Mouse (Mus musculus): ENCODE results near the gene Sp9. TPM values are rescaled to one million over a fixed set of nuclear protein-coding genes. Genes with fewer than 3 reads are reported as not detected.

Gene Sp9
- polyA plus RNA-seq, 1 experiment from 2014 or later = not detected

DNA sequence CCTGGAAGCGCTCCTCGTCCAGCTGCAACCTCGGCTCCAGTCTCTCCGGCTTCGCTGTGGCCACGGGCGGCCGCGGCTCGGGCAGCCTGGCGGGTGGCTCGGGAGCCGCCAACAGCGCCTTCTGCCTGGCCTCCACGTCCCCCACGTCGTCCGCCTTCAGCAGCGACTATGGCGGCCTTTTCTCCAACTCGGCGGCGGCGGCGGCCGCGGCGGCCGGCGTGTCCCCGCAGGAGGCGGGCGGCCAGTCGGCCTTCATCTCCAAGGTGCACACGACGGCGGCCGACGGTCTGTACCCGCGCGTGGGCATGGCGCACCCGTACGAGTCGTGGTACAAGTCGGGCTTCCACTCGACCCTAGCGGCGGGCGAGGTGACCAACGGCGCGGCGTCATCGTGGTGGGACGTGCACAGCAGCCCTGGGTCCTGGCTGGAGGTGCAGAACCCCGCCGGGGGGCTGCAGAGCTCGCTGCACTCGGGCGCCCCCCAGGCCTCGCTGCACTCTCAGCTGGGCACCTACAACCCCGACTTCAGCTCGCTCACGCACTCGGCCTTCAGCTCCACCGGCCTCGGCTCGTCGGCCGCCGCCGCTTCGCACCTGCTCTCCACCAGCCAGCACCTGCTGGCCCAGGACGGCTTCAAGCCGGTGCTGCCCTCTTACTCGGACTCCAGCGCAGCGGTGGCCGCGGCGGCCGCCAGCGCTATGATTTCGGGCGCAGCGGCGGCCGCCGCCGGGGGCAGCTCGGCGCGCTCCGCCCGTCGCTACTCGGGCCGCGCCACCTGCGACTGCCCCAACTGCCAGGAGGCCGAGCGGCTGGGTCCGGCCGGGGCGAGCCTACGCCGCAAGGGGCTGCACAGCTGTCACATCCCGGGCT is 1.8 kb downstream of the Sp9 start:
- Histone ChIP-seq H3K27me3 (replicated peaks; ENCODE audit: insufficient read depth, low read length) (peaks cover 62% of the 10 kb centered on the region), H3K36me3 (ENCODE audit: insufficient read depth, low read length) (no peaks in the 10 kb centered on the region), H3K4me3 (ENCODE audit: low read depth, low read length) (peak overlapping the region; percentile 37), H3K4me1 (ENCODE audit: insufficient read depth, low read depth, low read length) (peaks cover 14% of the 10 kb centered on the region; the same call in 1 of the 2 replicates), H3K27ac (ENCODE audit: low read length) (no peak overlapping the region), H3K9ac (replicated peaks; ENCODE audit: low read depth) (no peak overlapping the region), H3K9me3 (ENCODE audit: low read length) (no peaks in the 10 kb centered on the region), H3K4me2 (replicated peaks; ENCODE audit: low read depth, low read length) (peak overlapping the region; percentile 61)
- no peak for DNase-seq (ENCODE audit: low spot score)
- ATAC-seq = peak; percentile 23
- WGBS = under 1% methylated on average over 78 of the region's 110 CpGs
- TF ChIP-seq EP300 (IDR thresholded peaks at IDR 0.05) = no peak

DNA sequence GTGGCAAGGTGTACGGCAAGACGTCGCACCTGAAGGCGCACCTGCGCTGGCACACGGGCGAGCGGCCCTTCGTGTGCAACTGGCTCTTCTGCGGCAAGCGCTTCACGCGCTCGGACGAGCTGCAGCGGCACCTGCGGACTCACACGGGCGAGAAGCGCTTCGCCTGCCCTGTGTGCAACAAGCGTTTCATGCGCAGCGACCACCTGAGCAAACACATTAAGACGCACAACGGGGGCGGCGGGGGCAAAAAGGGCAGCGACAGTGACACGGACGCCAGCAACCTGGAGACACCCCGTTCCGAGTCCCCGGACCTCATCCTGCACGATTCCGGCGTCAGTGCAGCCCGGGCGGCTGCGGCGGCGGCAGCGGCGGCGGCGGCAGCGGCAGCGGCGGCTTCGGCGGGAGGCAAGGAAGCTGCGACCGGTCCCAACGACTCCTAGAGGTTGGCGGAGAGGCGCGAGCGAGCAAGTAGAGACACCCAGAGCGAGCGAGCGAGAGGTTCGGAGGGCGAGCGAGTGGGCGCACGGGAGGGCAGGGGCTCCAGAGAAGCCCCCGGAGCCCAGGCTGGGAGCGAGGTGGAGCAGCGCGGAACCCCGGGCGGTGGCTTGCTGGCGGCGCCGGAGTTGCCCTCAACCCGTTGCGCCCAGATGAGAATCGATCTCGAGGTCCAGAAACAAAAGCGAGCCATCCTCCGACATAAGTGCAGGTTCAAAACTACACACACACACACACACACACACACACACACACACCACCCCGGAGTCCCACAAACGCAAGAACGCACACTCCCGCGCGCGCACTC is 2.6 kb downstream of the Sp9 start:
- Histone ChIP-seq H3K36me3 (ENCODE audit: insufficient read depth, low read length) (no peaks in the 10 kb centered on the region), H3K9ac (replicated peaks; ENCODE audit: low read depth) (no peak overlapping the region), H3K4me3 (ENCODE audit: low read depth, low read length) (peak overlapping the region; percentile 37), H3K27ac (ENCODE audit: low read length) (no peak overlapping the region), H3K9me3 (ENCODE audit: low read length) (no peaks in the 10 kb centered on the region), H3K27me3 (replicated peaks; ENCODE audit: insufficient read depth, low read length) (peaks cover 70% of the 10 kb centered on the region), H3K4me1 (ENCODE audit: insufficient read depth, low read depth, low read length) (peaks cover 14% of the 10 kb centered on the region; the same call in 1 of the 2 replicates), H3K4me2 (replicated peaks; ENCODE audit: low read depth, low read length) (peak overlapping the region; percentile 61)
- ATAC-seq (peak; percentile 23), DNase-seq (ENCODE audit: low spot score) (peak; percentile 31)
- WGBS = under 1% methylated on average over 65 of the region's 88 CpGs
- no peak for TF ChIP-seq CTCF (IDR thresholded peaks at IDR 0.05)
- no peak for TF ChIP-seq EP300 (IDR thresholded peaks at IDR 0.05)

GRCm38 (mm10) chr2:73275261-73276040 is 3.7 kb downstream of the Sp9 start:
- H3K4me3 ChIP-seq (ENCODE audit: low read depth, low read length) = no peak overlapping the region
- ATAC-seq (no peak), DNase-seq (ENCODE audit: low spot score) (peak; percentile 23)
- H3K9ac ChIP-seq (replicated peaks; ENCODE audit: low read depth) = no peak overlapping the region
- no peaks in the 10 kb centered on the region for H3K9me3 ChIP-seq (ENCODE audit: low read length)
- no peak overlapping the region for H3K4me2 ChIP-seq (replicated peaks; ENCODE audit: low read depth, low read length)
- WGBS = 15% methylated on average over 8 of the region's 8 CpGs
- no peaks in the 10 kb centered on the region for H3K36me3 ChIP-seq (ENCODE audit: insufficient read depth, low read length)
- H3K4me1 ChIP-seq (ENCODE audit: insufficient read depth, low read depth, low read length) = peaks cover 14% of the 10 kb centered on the region; the same call in 1 of the 2 replicates
- TF ChIP-seq EP300 (IDR thresholded peaks at IDR 0.05) = no peak
- no peak for TF ChIP-seq CTCF (IDR thresholded peaks at IDR 0.05)
- H3K27ac ChIP-seq (ENCODE audit: low read length) = no peak overlapping the region
- H3K27me3 ChIP-seq (replicated peaks; ENCODE audit: insufficient read depth, low read length) = peaks cover 71% of the 10 kb centered on the region

- no peak for DNase-seq (ENCODE audit: low spot score)
- Histone ChIP-seq H3K4me3 (ENCODE audit: low read depth, low read length) (no peak overlapping the region), H3K4me1 (ENCODE audit: insufficient read depth, low read depth, low read length) (peaks cover 14% of the 10 kb centered on the region; the same call in 1 of the 2 replicates)
Observed at GRCm38 (mm10) chr2:73276141-73276571, 4.4 kb downstream of the Sp9 start.

DNA sequence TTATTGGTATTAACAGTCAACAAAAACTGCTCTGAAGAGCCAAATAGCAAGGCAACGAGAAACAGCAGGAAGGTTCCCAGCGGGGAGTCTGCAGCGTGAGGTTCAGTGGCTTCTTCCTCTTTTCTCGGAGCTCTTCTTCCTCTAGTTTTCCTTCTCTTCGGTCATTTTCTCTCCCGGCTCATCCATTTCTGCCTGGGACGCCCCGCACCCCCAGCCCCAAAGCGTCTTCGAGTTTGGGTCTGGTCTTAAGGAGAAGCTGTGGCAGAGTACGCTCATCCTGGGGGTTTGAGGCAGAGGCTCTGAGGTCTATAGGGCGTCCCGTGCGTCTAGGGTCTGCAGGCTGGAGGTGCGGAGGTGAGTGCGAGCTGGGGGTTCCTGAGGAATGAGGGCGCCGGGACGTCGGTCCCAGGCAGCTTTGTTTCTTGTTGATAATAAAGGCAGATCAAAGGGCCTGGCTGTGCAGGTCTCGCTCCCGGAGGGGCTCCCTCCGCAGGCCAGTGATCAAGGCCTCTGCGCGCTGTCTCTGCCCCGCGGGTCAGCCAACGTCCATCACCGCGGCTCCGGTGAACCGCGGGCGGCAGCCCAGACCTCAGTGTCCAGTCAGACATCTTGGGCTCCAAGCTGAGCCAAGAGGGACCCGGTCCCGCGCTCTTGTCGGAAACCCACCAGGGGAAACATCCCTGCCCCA is 5.4 kb downstream of the Sp9 start:
- WGBS = 2% methylated on average over 38 of the region's 38 CpGs
- no peak overlapping the region for H3K27ac ChIP-seq (ENCODE audit: low read length)
- peaks cover 11% of the 10 kb centered on the region; the same call in 1 of the 2 replicates for H3K4me1 ChIP-seq (ENCODE audit: insufficient read depth, low read depth, low read length)
- no peaks in the 10 kb centered on the region for H3K36me3 ChIP-seq (ENCODE audit: insufficient read depth, low read length)
- H3K4me2 ChIP-seq (replicated peaks; ENCODE audit: low read depth, low read length) = no peak overlapping the region
- H3K4me3 ChIP-seq (ENCODE audit: low read depth, low read length) = no peak overlapping the region
- H3K9me3 ChIP-seq (ENCODE audit: low read length) = no peaks in the 10 kb centered on the region
- ATAC-seq (no peak), DNase-seq (ENCODE audit: low spot score) (peak; percentile 25)
- TF ChIP-seq CTCF (IDR thresholded peaks at IDR 0.05) (no peak), EP300 (IDR thresholded peaks at IDR 0.05) (no peak)
- H3K27me3 ChIP-seq (replicated peaks; ENCODE audit: insufficient read depth, low read length) = peaks cover 66% of the 10 kb centered on the region
- no peak overlapping the region for H3K9ac ChIP-seq (replicated peaks; ENCODE audit: low read depth)

More at GRCm38 (mm10) chr2:73276141-73276571, 4.4 kb downstream of the Sp9 start:
- H3K4me2 ChIP-seq (replicated peaks; ENCODE audit: low read depth, low read length) = no peak overlapping the region
- H3K9ac ChIP-seq (replicated peaks; ENCODE audit: low read depth) = no peak overlapping the region
- peaks cover 71% of the 10 kb centered on the region for H3K27me3 ChIP-seq (replicated peaks; ENCODE audit: insufficient read depth, low read length)
- H3K9me3 ChIP-seq (ENCODE audit: low read length) = no peaks in the 10 kb centered on the region
- WGBS = 3% methylated on average over 6 of the region's 6 CpGs
- H3K27ac ChIP-seq (ENCODE audit: low read length) = no peak overlapping the region
- H3K36me3 ChIP-seq (ENCODE audit: insufficient read depth, low read length) = no peaks in the 10 kb centered on the region
- ATAC-seq = no peak
- no peak for TF ChIP-seq EP300 (IDR thresholded peaks at IDR 0.05)
- TF ChIP-seq CTCF (IDR thresholded peaks at IDR 0.05) = no peak

All from lung, postnatal 0 days (tissue).